Mouse (Mus musculus) forebrain, embryonic 12.5 days (tissue): ENCODE measurements at regions not wholly inside any gene's neighbourhood (a gene's known extent, or its start where the extent isn't known, plus 50 kb on each side); places are given as distances from the start of the nearest gene placed in this dataset.

Experiments
- ATAC-seq: fragments of 200-750 bp; cut with Nextera tagmentation; 2 replicates; pipeline ENCODE4 v1.8.0; 2017; ENCODE audit warnings: moderate TSS enrichment; ENCODE audit not compliant: low FRiP score
- H3K27ac ChIP-seq: fragments of 300-500 bp; sonication (generic); 2 replicates; pipeline ENCODE4 v1.5.1; 2016; ENCODE audit warnings: mild to moderate bottlenecking
- H3K27me3 ChIP-seq: fragments of 300-500 bp; sonication (generic); 2 replicates; pipeline ENCODE4 v1.6.1; 2016; ENCODE audit warnings: mild to moderate bottlenecking
- H3K36me3 ChIP-seq: fragments of 300-500 bp; sonication (generic); replicated peaks from 2 replicates; pipeline ENCODE4 v1.6.1; 2016; ENCODE audit warnings: mild to moderate bottlenecking
- H3K4me1 ChIP-seq: fragments of 300-500 bp; sonication (generic); 2 replicates; pipeline ENCODE4 v1.6.1; 2016
- H3K4me2 ChIP-seq: fragments of 300-500 bp; sonication (generic); 2 replicates; pipeline ENCODE4 v1.6.1; 2016; ENCODE audit warnings: mild to moderate bottlenecking, moderate library complexity
- H3K4me3 ChIP-seq: fragments of 300-500 bp; sonication (generic); replicated peaks from 2 replicates; pipeline ENCODE4 v1.5.1; 2016; ENCODE audit warnings: mild to moderate bottlenecking
- H3K9ac ChIP-seq: fragments of 300-500 bp; sonication (generic); 2 replicates; pipeline ENCODE4 v1.6.1; 2016; ENCODE audit warnings: mild to moderate bottlenecking
- H3K9me3 ChIP-seq: fragments of 300-500 bp; sonication (generic); 2 replicates; pipeline ENCODE4 v1.6.1; 2016
- WGBS: fragments of 180-500 bp; shearing (Covaris S2); methylation state at CpG from one replicate; pipeline ENCODE4 v1.1.7; 2016; 5-methylcytosine and 5-hydroxymethylcytosine counted together

- H3K9me3 ChIP-seq = no peaks in the 10 kb centered on the region
- no peak for ATAC-seq
- no peaks in the 10 kb centered on the region for H3K4me1 ChIP-seq
- H3K36me3 ChIP-seq = no peaks in the 10 kb centered on the region
- no peak overlapping the region for H3K4me3 ChIP-seq
- no peak overlapping the region for H3K4me2 ChIP-seq
- H3K27ac ChIP-seq = no peak overlapping the region
- no peaks in the 10 kb centered on the region for H3K27me3 ChIP-seq
- H3K9ac ChIP-seq = no peak overlapping the region
These were observed 682.0 kb upstream of the Gje1 start for GRCm38 (mm10) chr10:15399964-15400363.

- H3K4me3 ChIP-seq = no peak overlapping the region
- ATAC-seq = no peak
- WGBS = 71% methylated on average over 1 of the region's 1 CpGs
These were observed 679.1 kb upstream of the Gje1 start for GRCm38 (mm10) chr10:15397114-15397513.

GRCm38 (mm10) chr10:15395295-15395694, 677.3 kb upstream of the Gje1 start:
- H3K4me1 ChIP-seq = no peaks in the 10 kb centered on the region
- H3K9ac ChIP-seq = no peak overlapping the region
- H3K4me2 ChIP-seq = no peak overlapping the region
- no peaks in the 10 kb centered on the region for H3K36me3 ChIP-seq
- no peak overlapping the region for H3K4me3 ChIP-seq
- no peak for ATAC-seq
- no peak overlapping the region for H3K27ac ChIP-seq
- H3K9me3 ChIP-seq = no peaks in the 10 kb centered on the region
- 71% methylated on average over 2 of the region's 2 CpGs for WGBS
- no peaks in the 10 kb centered on the region for H3K27me3 ChIP-seq

More at GRCm38 (mm10) chr10:15397114-15397513, 679.1 kb upstream of the Gje1 start:
- no peaks in the 10 kb centered on the region for H3K9me3 ChIP-seq
- no peaks in the 10 kb centered on the region for H3K36me3 ChIP-seq
- H3K4me2 ChIP-seq = no peak overlapping the region
- H3K27ac ChIP-seq = no peak overlapping the region
- no peaks in the 10 kb centered on the region for H3K27me3 ChIP-seq
- no peaks in the 10 kb centered on the region for H3K4me1 ChIP-seq
- H3K9ac ChIP-seq = no peak overlapping the region

GRCm38 (mm10) chr10:15392027-15392816, 674.2 kb upstream of the Gje1 start:
- 76% methylated on average over 5 of the region's 5 CpGs for WGBS
- H3K9me3 ChIP-seq = no peaks in the 10 kb centered on the region
- no peaks in the 10 kb centered on the region for H3K4me1 ChIP-seq
- no peak overlapping the region for H3K9ac ChIP-seq
- H3K27ac ChIP-seq = no peak overlapping the region
- H3K4me3 ChIP-seq = no peak overlapping the region
- no peak for ATAC-seq
- no peak overlapping the region for H3K4me2 ChIP-seq
- H3K36me3 ChIP-seq = no peaks in the 10 kb centered on the region
- H3K27me3 ChIP-seq = no peaks in the 10 kb centered on the region

GRCm38 (mm10) chr10:15373571-15373970, 655.6 kb upstream of the Gje1 start:
- no peaks in the 10 kb centered on the region for H3K27me3 ChIP-seq
- no peak overlapping the region for H3K27ac ChIP-seq
- H3K9ac ChIP-seq = no peak overlapping the region
- no peaks in the 10 kb centered on the region for H3K4me1 ChIP-seq
- H3K9me3 ChIP-seq = no peaks in the 10 kb centered on the region
- H3K36me3 ChIP-seq = no peaks in the 10 kb centered on the region
- H3K4me3 ChIP-seq = no peak overlapping the region
- WGBS = 79% methylated on average over 3 of the region's 3 CpGs
- no peak overlapping the region for H3K4me2 ChIP-seq
- ATAC-seq = no peak
